Mouse (Mus musculus) kidney, postnatal 0 days (tissue): ENCODE measurements around the gene Ccnd3. TPM values are rescaled to one million over a fixed set of nuclear protein-coding genes. Genes with fewer than 3 reads are reported as not detected.
"Not testable (repeated sequence)": the region's sequence is repeated elsewhere in the genome, so short reads cannot be mapped to it uniquely, and the experiment has no call there.

Experiments
- ATAC-seq: fragments of 200-750 bp; cut with Nextera tagmentation; replicated peaks from 2 replicates; pipeline ENCODE4 v1.8.0; 2017; ENCODE audit warnings: low read depth, moderate number of reproducible peaks, moderate TSS enrichment, moderate library complexity; ENCODE audit not compliant: low FRiP score
- DNase-seq: peaks from one replicate; pipeline ENCODE4 v3.0.0-alpha.2; 2016; ENCODE audit warnings: low spot score
- H3K27ac ChIP-seq: fragments of 300-500 bp; sonication (generic); 2 replicates; pipeline ENCODE4 v1.5.1; 2014; ENCODE audit warnings: mild to moderate bottlenecking
- H3K27me3 ChIP-seq: fragments of 300-500 bp; sonication (generic); 2 replicates; pipeline ENCODE4 v1.6.1; 2014; ENCODE audit warnings: low read length, mixed read lengths; ENCODE audit not compliant: insufficient read depth
- H3K36me3 ChIP-seq: fragments of 300-500 bp; sonication (generic); 2 replicates; pipeline ENCODE4 v1.6.1; 2014; ENCODE audit warnings: low read length, mixed read lengths; ENCODE audit not compliant: insufficient read depth
- H3K4me1 ChIP-seq: fragments of 300-500 bp; sonication (generic); replicated peaks from 2 replicates; pipeline ENCODE4 v1.6.1; 2014; ENCODE audit warnings: antibody characterized with exemption, low read length, mixed read lengths; ENCODE audit not compliant: insufficient read depth
- H3K4me2 ChIP-seq: fragments of 300-500 bp; sonication (generic); 2 replicates; pipeline ENCODE4 v1.6.1; 2014; ENCODE audit warnings: mild to moderate bottlenecking, low read length, moderate library complexity, mixed read lengths
- H3K4me3 ChIP-seq: fragments of 300-500 bp; sonication (generic); replicated peaks from 2 replicates; pipeline ENCODE4 v1.5.1; 2014; ENCODE audit warnings: low read depth, low read length
- H3K9ac ChIP-seq: fragments of 300-500 bp; sonication (generic); 2 replicates; pipeline ENCODE4 v1.6.1; 2014; ENCODE audit warnings: low read depth, low read length
- H3K9me3 ChIP-seq: fragments of 300-500 bp; sonication (generic); replicated peaks from 2 replicates; pipeline ENCODE4 v1.6.1; 2016; ENCODE audit warnings: low read length, inconsistent platforms, mixed read lengths
- CTCF ChIP-seq: IDR thresholded peaks from 2 replicates; pipeline ENCODE4 v1.5.1; 2016; ENCODE audit warnings: antibody characterized with exemption, low read depth, mild to moderate bottlenecking, moderate library complexity
- WGBS: fragments of 180-500 bp; shearing (Covaris S2); extraction: QIAGEN DNeasy Blood & Tissue Kit; methylation state at CpG from one replicate; pipeline ENCODE4 v1.1.7; 2014; 5-methylcytosine and 5-hydroxymethylcytosine counted together
- polyA plus RNA-seq: library from polyadenylated mRNA; unstranded; fragments of >200 nt; fragmentation: Nextera tagmentation; extraction: Ambion mirVana; gene quantifications from 2 replicates; pipeline ENCODE4 v1.2.1, GENCODE M21; 2015

Ccnd3 gene
- polyA plus RNA-seq, 1 experiment from 2014 or later = 202 TPM

- H3K4me2 ChIP-seq = no peak overlapping the region
- H3K27me3 ChIP-seq = no peaks in the 10 kb centered on the region
- no peak overlapping the region for H3K27ac ChIP-seq
- DNase-seq (no peak), ATAC-seq (no peak)
- 88% methylated on average over 13 of the region's 13 CpGs for WGBS
- no peaks in the 10 kb centered on the region for H3K9me3 ChIP-seq
- no peaks in the 10 kb centered on the region for H3K4me1 ChIP-seq
- H3K9ac ChIP-seq = no peak overlapping the region
- H3K36me3 ChIP-seq = peaks cover 38% of the 10 kb centered on the region
- H3K4me3 ChIP-seq = no peak overlapping the region
- TF ChIP-seq CTCF = no peak
These were observed 113.9 kb downstream of the Ccnd3 start for GRCm38 (mm10) chr17:47618556-47619311.

- no peak for ATAC-seq
- no peak overlapping the region for H3K4me3 ChIP-seq
- no peak overlapping the region for H3K9ac ChIP-seq
- H3K27me3 ChIP-seq = no peaks in the 10 kb centered on the region
- peaks cover 33% of the 10 kb centered on the region for H3K36me3 ChIP-seq
- TF ChIP-seq CTCF = no peak
- no peaks in the 10 kb centered on the region for H3K9me3 ChIP-seq
- no peak for DNase-seq
- H3K4me1 ChIP-seq = no peaks in the 10 kb centered on the region
- no peak overlapping the region for H3K4me2 ChIP-seq
- no peak overlapping the region for H3K27ac ChIP-seq
- WGBS = 97% methylated on average over 14 of the region's 14 CpGs
These were observed 118.2 kb downstream of the Ccnd3 start for GRCm38 (mm10) chr17:47622912-47623554.

- DNase-seq, H3K4me2 ChIP-seq, H3K9ac ChIP-seq, H3K27ac ChIP-seq, H3K4me3 ChIP-seq, H3K27me3 ChIP-seq, ATAC-seq, H3K4me1 ChIP-seq, H3K9me3 ChIP-seq: not testable (repeated sequence)
- 97% methylated on average over 4 of the region's 5 CpGs for WGBS
- H3K36me3 ChIP-seq = peaks cover 26% of the 10 kb centered on the region
These were observed 119.7 kb downstream of the Ccnd3 start for GRCm38 (mm10) chr17:47624572-47624971.

GRCm38 (mm10) chr17:47625088-47625487, 120.2 kb downstream of the Ccnd3 start:
- Histone ChIP-seq H3K9me3 (no peaks in the 10 kb centered on the region), H3K4me3 (no peak overlapping the region), H3K4me1 (no peaks in the 10 kb centered on the region), H3K4me2 (no peak overlapping the region), H3K9ac (no peak overlapping the region), H3K27me3 (no peaks in the 10 kb centered on the region), H3K36me3 (peaks cover 21% of the 10 kb centered on the region), H3K27ac (no peak overlapping the region)
- ATAC-seq (no peak), DNase-seq (no peak)
- no peak for TF ChIP-seq CTCF
- 96% methylated on average over 2 of the region's 2 CpGs for WGBS

- DNase-seq = no peak
- H3K27me3 ChIP-seq = no peaks in the 10 kb centered on the region
- H3K27ac ChIP-seq = no peak overlapping the region
- no peak overlapping the region for H3K4me3 ChIP-seq
- peaks cover 6% of the 10 kb centered on the region; the same call in 1 of the 2 replicates for H3K4me1 ChIP-seq
- no peak for TF ChIP-seq CTCF
- WGBS = 93% methylated on average over 5 of the region's 5 CpGs
- peaks cover 21% of the 10 kb centered on the region for H3K36me3 ChIP-seq
- no peak overlapping the region for H3K4me2 ChIP-seq
- no peak for ATAC-seq
- no peaks in the 10 kb centered on the region for H3K9me3 ChIP-seq
- no peak overlapping the region for H3K9ac ChIP-seq
These were observed 121.2 kb downstream of the Ccnd3 start for GRCm38 (mm10) chr17:47626031-47626430.

- Histone ChIP-seq H3K27ac (no peak overlapping the region), H3K4me3 (no peak overlapping the region), H3K9me3 (no peaks in the 10 kb centered on the region), H3K4me2 (no peak overlapping the region), H3K27me3 (no peaks in the 10 kb centered on the region), H3K36me3 (peaks cover 18% of the 10 kb centered on the region), H3K9ac (no peak overlapping the region), H3K4me1 (peaks cover 7% of the 10 kb centered on the region; the same call in 1 of the 2 replicates)
- 83% methylated on average over 2 of the region's 2 CpGs for WGBS
- peak; percentile 44 for TF ChIP-seq CTCF
- DNase-seq = no peak
- no peak for ATAC-seq
These were observed 122.9 kb downstream of the Ccnd3 start for GRCm38 (mm10) chr17:47627791-47628190.
